Mouse (Mus musculus) limb, embryonic 13.5 days (tissue): ENCODE measurements around the gene Ak9. TPM values are rescaled to one million over a fixed set of nuclear protein-coding genes. Genes with fewer than 3 reads are reported as not detected.

Experiments used
- ATAC-seq: fragments of 200-750 bp; cut with Nextera tagmentation; 2 replicates; pipeline ENCODE4 v1.8.0; 2017; ENCODE audit warnings: low read depth, moderate number of reproducible peaks, moderate TSS enrichment; ENCODE audit not compliant: low FRiP score
- H3K27ac ChIP-seq: fragments of 300-500 bp; sonication (generic); 2 replicates; pipeline ENCODE4 v1.5.1; 2015; ENCODE audit warnings: inconsistent platforms, mild to moderate bottlenecking, moderate library complexity
- H3K27me3 ChIP-seq: fragments of 300-500 bp; sonication (generic); 2 replicates; pipeline ENCODE4 v1.6.1; 2015; ENCODE audit warnings: mild to moderate bottlenecking, inconsistent platforms
- H3K36me3 ChIP-seq: fragments of 300-500 bp; sonication (generic); 2 replicates; pipeline ENCODE4 v1.6.1; 2015; ENCODE audit warnings: inconsistent platforms, mild to moderate bottlenecking, moderate library complexity
- H3K4me1 ChIP-seq: fragments of 300-500 bp; sonication (generic); 2 replicates; pipeline ENCODE4 v1.6.1; 2015; ENCODE audit warnings: inconsistent platforms
- H3K4me2 ChIP-seq: fragments of 300-500 bp; sonication (generic); replicated peaks from 2 replicates; pipeline ENCODE4 v1.6.1; 2015; ENCODE audit warnings: inconsistent platforms, mild to moderate bottlenecking, moderate library complexity
- H3K4me3 ChIP-seq: fragments of 300-500 bp; sonication (generic); 2 replicates; pipeline ENCODE4 v1.5.1; 2015; ENCODE audit warnings: moderate library complexity, mild to moderate bottlenecking, inconsistent platforms
- H3K9ac ChIP-seq: fragments of 300-500 bp; sonication (generic); 2 replicates; pipeline ENCODE4 v1.6.1; 2015; ENCODE audit warnings: mild to moderate bottlenecking, inconsistent platforms
- H3K9me3 ChIP-seq: fragments of 300-500 bp; sonication (generic); 2 replicates; pipeline ENCODE4 v1.6.1; 2016; ENCODE audit warnings: inconsistent platforms
- WGBS: fragments of 180-500 bp; shearing (Covaris S2); methylation state at CpG from one replicate; pipeline ENCODE4 v1.1.7; 2015; 5-methylcytosine and 5-hydroxymethylcytosine counted together
- polyA plus RNA-seq: library from polyadenylated mRNA; unstranded; fragments of >200 nt; fragmentation: Nextera tagmentation; extraction: Ambion mirVana; gene quantifications from 2 replicates; pipeline ENCODE4 v1.2.1, GENCODE M21; 2015

Gene Ak9
- polyA plus RNA-seq, 1 experiment from 2014 or later = not detected

DNA sequence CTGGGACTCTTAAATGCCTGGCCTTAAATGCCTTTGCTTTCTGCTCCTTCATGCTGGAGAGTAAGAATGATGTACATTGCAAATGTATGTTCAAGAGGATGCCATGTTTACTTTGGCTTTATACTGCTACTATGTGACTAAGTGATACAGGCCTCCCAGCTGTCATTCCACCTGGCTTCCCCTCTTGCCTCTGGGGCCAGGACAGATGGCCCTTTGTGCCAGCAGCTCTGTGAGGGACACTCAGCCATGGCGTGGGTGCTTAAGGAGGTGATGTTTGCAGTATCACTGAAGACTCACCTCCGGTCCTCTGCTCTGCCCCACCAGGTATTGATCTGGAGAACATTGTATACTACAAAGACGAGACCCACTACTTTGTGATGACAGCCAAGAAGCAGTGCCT is 176.2 kb downstream of the Ak9 start:
- H3K9me3 ChIP-seq = no peaks in the 10 kb centered on the region
- H3K27ac ChIP-seq = no peak overlapping the region
- ATAC-seq = no peak
- H3K9ac ChIP-seq = no peak overlapping the region; the same call in 1 of the 2 replicates
- H3K36me3 ChIP-seq = peaks cover 70% of the 10 kb centered on the region
- 83% methylated on average over 3 of the region's 3 CpGs for WGBS
- peaks cover 28% of the 10 kb centered on the region for H3K4me1 ChIP-seq
- no peak overlapping the region for H3K4me3 ChIP-seq
- H3K27me3 ChIP-seq = no peaks in the 10 kb centered on the region
- H3K4me2 ChIP-seq = no peak overlapping the region

DNA sequence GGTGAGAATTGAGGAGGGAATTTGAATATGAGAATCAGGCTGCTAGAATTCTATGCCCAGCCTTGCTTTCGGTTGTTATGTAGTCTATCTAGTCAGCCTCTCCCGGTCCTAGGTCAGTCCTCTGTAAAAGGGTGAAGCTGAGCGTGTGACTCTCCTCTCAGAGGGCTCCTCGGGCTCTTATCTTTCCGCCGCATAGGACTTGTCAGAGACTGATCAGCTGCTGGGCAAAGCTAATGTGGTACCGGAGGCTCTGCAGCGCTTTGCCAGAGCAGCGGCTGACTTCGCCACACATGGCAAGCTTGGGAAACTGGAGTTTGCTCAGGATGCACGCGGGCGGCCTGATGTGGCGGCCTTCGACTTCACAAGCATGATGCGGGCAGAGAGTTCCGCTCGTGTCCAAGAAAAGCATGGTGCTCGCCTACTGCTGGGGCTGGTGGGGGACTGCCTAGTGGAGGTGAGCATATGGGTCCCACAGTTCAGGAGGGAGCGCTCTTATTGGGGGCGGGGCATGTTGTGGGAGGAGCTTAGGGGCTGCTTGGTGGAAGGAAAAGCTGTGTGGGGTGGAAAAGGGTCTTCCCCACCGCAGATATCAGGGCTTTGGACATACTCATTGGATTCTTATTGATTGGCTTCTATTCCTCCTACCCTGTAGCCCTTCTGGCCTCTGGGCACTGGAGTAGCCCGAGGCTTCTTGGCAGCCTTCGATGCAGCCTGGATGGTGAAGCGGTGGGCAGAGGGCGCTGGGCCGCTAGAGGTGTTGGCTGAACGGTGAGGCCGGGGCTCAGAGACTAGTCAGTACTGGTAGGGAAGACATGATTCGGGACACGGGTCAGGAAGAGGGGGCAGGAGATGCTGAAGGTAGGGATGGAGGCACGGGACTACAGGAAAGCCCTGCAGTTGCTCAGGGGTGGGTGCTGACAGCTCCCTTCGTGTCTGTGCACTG is 177.4 kb downstream of the Ak9 start:
- H3K36me3 ChIP-seq = peaks cover 82% of the 10 kb centered on the region
- no peak for ATAC-seq
- H3K4me3 ChIP-seq = no peak overlapping the region
- WGBS = 70% methylated on average over 33 of the region's 33 CpGs
- no peaks in the 10 kb centered on the region for H3K9me3 ChIP-seq
- peaks cover 17% of the 10 kb centered on the region for H3K4me1 ChIP-seq
- H3K9ac ChIP-seq = no peak overlapping the region
- no peaks in the 10 kb centered on the region for H3K27me3 ChIP-seq
- no peak overlapping the region for H3K4me2 ChIP-seq
- no peak overlapping the region for H3K27ac ChIP-seq

GRCm38 (mm10) chr10:41482446-41482845 is 178.7 kb downstream of the Ak9 start:
- no peak for ATAC-seq
- peaks cover 12% of the 10 kb centered on the region for H3K4me1 ChIP-seq
- no peak overlapping the region for H3K4me2 ChIP-seq
- WGBS = 76% methylated on average over 7 of the region's 7 CpGs
- H3K9ac ChIP-seq = no peak overlapping the region
- H3K36me3 ChIP-seq = peaks cover 95% of the 10 kb centered on the region
- H3K27me3 ChIP-seq = no peaks in the 10 kb centered on the region
- H3K27ac ChIP-seq = no peak overlapping the region
- no peak overlapping the region for H3K4me3 ChIP-seq
- no peaks in the 10 kb centered on the region for H3K9me3 ChIP-seq

Other genes with a start within 250 kb of the Ak9 start
- gene Gpr6, start 231.7 kb upstream of the Ak9 start, polyA plus RNA-seq = not detected in 2 replicates
- gene Fig4, start 720 bp upstream of the Ak9 start, polyA plus RNA-seq = 14.9 and 16.0 TPM in 2 replicates
- gene Zbtb24, start 146.4 kb downstream of the Ak9 start, polyA plus RNA-seq = 20.7 and 21.1 TPM in 2 replicates
- 50.6 and 53.7 TPM in 2 replicates for gene Mical1, start 172.3 kb downstream of the Ak9 start, polyA plus RNA-seq
- gene Smpd2, start 186.4 kb downstream of the Ak9 start, polyA plus RNA-seq = 62.9 and 65.6 TPM in 2 replicates
- 0.84 and 1.1 TPM in 2 replicates for gene Ppil6, start 186.5 kb downstream of the Ak9 start, polyA plus RNA-seq
- gene Cd164, start 215.4 kb downstream of the Ak9 start, polyA plus RNA-seq = 170 and 184 TPM in 2 replicates